Mouse (Mus musculus) fibroblast of lung, adult 2 months (primary cell): Measurements from ENCODE around the gene Arhgap22.

Source experiments
- DNase-seq: peaks from one replicate; pipeline ENCODE4 v3.0.0-alpha.2; 2011; ENCODE audit warnings: low read depth

Arhgap22 gene

GRCm38 (mm10) chr14:33214767-33215128 is 922 bp downstream of the Arhgap22 start:
- DNase-seq = no peak

- no peak for DNase-seq
Measured at GRCm38 (mm10) chr14:33215163-33215562, 1.3 kb downstream of the Arhgap22 start.

- no peak for DNase-seq
Measured at GRCm38 (mm10) chr14:33216343-33217208, 2.8 kb downstream of the Arhgap22 start.

GRCm38 (mm10) chr14:33225235-33225634 is 11.4 kb downstream of the Arhgap22 start:
- no peak for DNase-seq

GRCm38 (mm10) chr14:33230672-33231071 is 16.8 kb downstream of the Arhgap22 start:
- DNase-seq = no peak

GRCm38 (mm10) chr14:33231311-33231710 is 17.5 kb downstream of the Arhgap22 start:
- no peak for DNase-seq

GRCm38 (mm10) chr14:33232048-33232447 is 18.2 kb downstream of the Arhgap22 start:
- peak; percentile 41 for DNase-seq

- DNase-seq = no peak
Measured at GRCm38 (mm10) chr14:33235661-33236060, 21.8 kb downstream of the Arhgap22 start.

- DNase-seq = no peak
Measured at GRCm38 (mm10) chr14:33240400-33240799, 26.6 kb downstream of the Arhgap22 start.

GRCm38 (mm10) chr14:33243261-33243660 is 29.4 kb downstream of the Arhgap22 start:
- no peak for DNase-seq

GRCm38 (mm10) chr14:33244519-33244918 is 30.7 kb downstream of the Arhgap22 start:
- DNase-seq = no peak

GRCm38 (mm10) chr14:33244946-33245345 is 31.1 kb downstream of the Arhgap22 start:
- no peak for DNase-seq

GRCm38 (mm10) chr14:33246476-33246875 is 32.6 kb downstream of the Arhgap22 start:
- no peak for DNase-seq

- peak; percentile 93 for DNase-seq
Measured at GRCm38 (mm10) chr14:33247623-33248022, 33.8 kb downstream of the Arhgap22 start.

- no peak for DNase-seq
Measured at GRCm38 (mm10) chr14:33248741-33249140, 34.9 kb downstream of the Arhgap22 start.

GRCm38 (mm10) chr14:33250215-33250939 is 36.6 kb downstream of the Arhgap22 start:
- peak; percentile 39 for DNase-seq

- DNase-seq = no peak
Measured at GRCm38 (mm10) chr14:33250956-33251745, 37.3 kb downstream of the Arhgap22 start.

GRCm38 (mm10) chr14:33258256-33258655 is 44.4 kb downstream of the Arhgap22 start:
- DNase-seq = no peak

GRCm38 (mm10) chr14:33260131-33260530 is 46.3 kb downstream of the Arhgap22 start:
- no peak for DNase-seq

- DNase-seq = no peak
Measured at GRCm38 (mm10) chr14:33264795-33265194, 51.0 kb downstream of the Arhgap22 start.

GRCm38 (mm10) chr14:33276240-33276639 is 62.4 kb downstream of the Arhgap22 start:
- no peak for DNase-seq

- DNase-seq = no peak
Measured at GRCm38 (mm10) chr14:33278374-33278773, 64.5 kb downstream of the Arhgap22 start.
